Mouse (Mus musculus) central nervous system, embryonic 14 days (tissue): ENCODE results near the gene Gdpd5. TPM values are rescaled to one million over a fixed set of nuclear protein-coding genes. Genes with fewer than 3 reads are reported as not detected.

Experiments
- polyA plus RNA-seq: library from polyadenylated mRNA; depleted of rRNA; stranded (reverse); fragments of >200 nt; gene quantifications from 2 replicates; pipeline ENCODE4 v1.2.3, GENCODE M21; 2012; rRNA removed

Gene Gdpd5
- 39.6 and 46.2 TPM in 2 replicates for polyA plus RNA-seq

DNA sequence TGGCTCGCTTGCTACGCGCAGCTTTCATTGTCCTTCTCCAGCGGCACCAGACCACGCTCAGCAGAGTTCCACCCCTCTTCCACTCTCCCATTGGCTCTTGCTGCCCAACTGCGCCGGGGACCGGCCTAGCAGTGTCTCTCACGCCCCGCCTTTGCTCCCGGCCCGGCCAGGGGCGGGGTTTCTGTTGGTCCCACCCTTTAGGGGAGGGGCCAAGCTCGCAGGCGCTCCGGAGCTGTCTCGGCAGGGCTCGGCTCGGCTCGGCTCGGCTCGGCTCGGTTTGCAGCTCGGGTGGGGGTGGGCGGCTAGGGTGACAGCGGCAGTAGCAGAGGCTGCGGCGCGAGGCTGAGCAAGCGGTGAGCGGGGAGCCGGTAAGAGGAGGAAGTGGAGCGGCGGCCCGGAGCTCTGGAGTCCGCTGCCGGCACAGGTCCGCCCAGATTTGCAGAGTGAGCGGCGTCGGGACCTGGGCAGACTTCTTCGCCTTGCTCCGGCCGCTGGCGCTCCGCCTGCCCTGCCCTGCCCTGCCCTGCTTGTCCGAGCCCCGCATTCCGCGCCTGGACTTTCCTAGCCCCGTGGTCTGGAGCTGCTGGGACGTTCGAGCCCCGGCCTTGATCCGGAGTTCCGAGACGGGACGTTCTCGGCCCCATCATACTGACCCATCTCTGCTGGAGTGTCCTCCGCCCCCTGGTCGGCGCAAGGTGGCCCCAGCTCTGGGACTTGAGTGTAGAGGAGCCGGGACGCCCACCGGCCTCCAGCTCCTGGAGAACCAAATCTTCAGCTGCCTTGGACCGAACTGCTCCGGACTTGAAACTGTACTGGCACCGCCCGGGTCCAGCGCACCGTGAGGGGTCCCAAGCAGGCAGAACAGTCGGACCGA is at the start of gene Gdpd5:
TSS of gene Gdpd5 (plus strand) at position 201 of the 874 bp plus-strand sequence.

DNA sequence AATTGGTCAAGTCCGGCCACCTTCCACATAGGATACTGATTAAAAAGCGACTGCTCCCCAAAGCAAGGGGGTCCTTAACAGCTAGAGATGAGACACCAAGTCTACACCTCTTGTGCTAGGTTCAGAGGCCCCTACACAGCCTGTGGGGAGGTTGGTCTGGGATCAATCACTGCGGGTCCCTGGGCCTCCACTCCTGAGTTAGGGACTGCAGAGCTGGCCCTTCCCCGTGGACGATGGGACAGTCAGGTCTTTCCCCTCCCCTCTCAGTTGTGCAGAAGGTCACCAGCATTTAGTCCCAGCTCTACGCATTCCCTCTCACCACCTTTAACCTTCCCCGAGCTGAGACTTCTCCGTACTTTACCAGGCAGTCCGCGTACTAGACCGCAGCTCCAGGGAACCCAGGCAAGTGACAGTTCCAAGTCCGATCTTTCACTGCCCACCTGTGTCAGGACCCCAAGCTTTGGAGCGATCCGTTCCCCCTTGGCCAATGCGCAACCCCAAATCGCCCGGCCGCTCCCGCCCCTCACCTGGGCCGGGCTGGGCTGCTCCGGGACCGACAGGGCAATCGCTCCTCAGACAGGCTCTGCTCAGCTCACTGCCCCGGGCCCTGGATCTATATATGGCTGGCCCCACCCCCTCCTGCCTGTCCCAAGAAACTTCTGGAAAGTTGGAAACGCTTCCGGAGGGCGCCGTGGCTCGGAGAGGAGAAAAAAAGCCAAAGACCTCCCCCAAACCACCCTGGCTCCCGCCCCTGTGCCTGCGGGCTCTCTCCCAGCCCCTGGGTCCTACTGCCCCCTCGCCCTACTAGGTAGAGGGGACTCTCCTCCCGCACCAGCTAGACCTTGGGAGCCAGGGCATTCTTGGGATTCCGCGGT is 28.5 kb upstream of the Gdpd5 start, which contains the start of gene Serpinh1:
TSS of gene Serpinh1 (minus strand) at position 714 of the 875 bp plus-strand sequence.

DNA sequence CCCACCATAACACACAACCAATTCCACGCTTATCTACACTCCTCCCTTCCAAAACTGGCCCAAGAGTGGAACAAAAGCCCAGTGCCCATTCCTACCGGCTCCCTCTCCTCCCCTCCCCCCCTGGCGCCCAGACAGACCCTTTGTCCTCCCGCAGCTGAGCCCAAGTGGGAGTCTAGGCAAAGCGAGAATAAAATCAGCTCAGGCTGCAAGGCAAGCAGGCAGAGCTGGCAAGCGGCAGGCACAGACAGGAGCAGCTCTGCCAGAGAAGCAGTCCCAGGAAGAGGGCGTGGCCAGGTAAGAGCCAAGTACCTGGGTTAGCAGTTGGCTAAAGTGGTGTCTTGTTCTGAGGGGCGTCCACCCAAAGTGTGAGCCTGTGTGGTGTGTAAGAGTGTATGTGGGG is 84.6 kb downstream of the Gdpd5 start, which contains the start of gene Klhl35:
TSS of gene Klhl35 (plus strand) at position 194 of the 400 bp plus-strand sequence.

DNA sequence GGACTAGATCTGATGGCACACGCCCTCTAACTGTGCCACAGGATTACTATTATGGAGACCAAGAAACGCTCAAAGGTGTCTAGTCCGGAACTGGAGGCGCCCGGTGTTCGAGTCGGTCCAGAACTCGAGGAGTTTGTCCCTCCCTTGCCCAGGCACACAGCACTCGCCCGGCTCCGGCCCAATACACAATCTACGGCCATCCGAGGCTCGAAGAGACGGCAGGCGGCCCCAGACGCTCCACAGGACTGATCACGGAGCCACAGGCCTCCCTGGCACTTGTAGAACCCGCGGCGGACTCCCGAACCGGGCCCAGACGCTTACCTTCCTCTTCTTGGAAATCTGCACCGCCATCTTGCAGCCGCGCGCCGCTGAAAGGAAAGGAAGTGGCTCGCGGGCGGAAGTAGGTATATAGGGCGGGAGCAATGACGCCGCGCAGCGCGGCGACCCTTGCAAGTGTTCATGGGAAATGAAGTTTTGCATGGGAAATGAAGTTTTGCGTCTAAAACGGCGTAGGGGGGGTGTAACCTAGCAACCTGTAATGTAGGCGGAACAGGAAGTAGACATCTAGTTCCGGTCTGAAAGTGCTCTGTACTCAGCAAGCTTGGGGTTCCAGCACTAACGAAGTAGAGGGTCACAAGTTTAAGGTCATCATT is 102.2 kb downstream of the Gdpd5 start, which contains the start of gene Rps3:
TSS of gene Rps3 (minus strand) at position 468 of the 653 bp plus-strand sequence.

Other genes with a start within 250 kb of the Gdpd5 start
- 10.5 and 11.4 TPM in 2 replicates for gene Uvrag, start 240.3 kb upstream of the Gdpd5 start, polyA plus RNA-seq
- 9.2 and 11.1 TPM in 2 replicates for gene Dgat2, start 198.7 kb upstream of the Gdpd5 start, polyA plus RNA-seq
- 1.4 and 1.8 TPM in 2 replicates for gene Mogat2, start 142.8 kb upstream of the Gdpd5 start, polyA plus RNA-seq
- gene Map6, start 114.0 kb upstream of the Gdpd5 start, polyA plus RNA-seq, result 104 and 112 TPM in 2 replicates
- gene Serpinh1, start 28.2 kb upstream of the Gdpd5 start, polyA plus RNA-seq, result 272 and 525 TPM in 2 replicates
- 13.4 and 15.2 TPM in 2 replicates for gene Klhl35, start 84.6 kb downstream of the Gdpd5 start, polyA plus RNA-seq
- 859 and 869 TPM in 2 replicates for gene Rps3, start 102.3 kb downstream of the Gdpd5 start, polyA plus RNA-seq
- gene Arrb1, start 154.1 kb downstream of the Gdpd5 start, polyA plus RNA-seq, result 41.2 and 42.0 TPM in 2 replicates
- 0.69 and 1.7 TPM in 2 replicates for gene Tpbgl, start 245.7 kb downstream of the Gdpd5 start, polyA plus RNA-seq